Mouse (Mus musculus) Patski (cell line): ENCODE measurements around the gene Rbpj. TPM values are rescaled to one million over a fixed set of nuclear protein-coding genes. Genes with fewer than 3 reads are reported as not detected.

Experiments used
- ATAC-seq: fragments of 100-300 bp; one replicate; pipeline ENCODE4 v1.8.0; 2021
- CTCF ChIA-PET: fragments of 350-600 bp; sonication (Branson Sonifier 250); formaldehyde crosslinking; loops from one replicate; lab custom pipeline; 2022; ENCODE audit warnings: inconsistent platforms; lab: Charles Lee
- POLR2A ChIA-PET: fragments of 350-600 bp; sonication (Branson Sonifier 250); formaldehyde crosslinking; loops from one replicate; lab custom pipeline; 2022; ENCODE audit warnings: antibody characterized with exemption, inconsistent platforms; lab: Charles Lee
- DNase-seq: peaks from one replicate; pipeline ENCODE4 v3.0.0-alpha.2; 2011; ENCODE audit warnings: low read depth, low spot score
- H3K27me3 ChIP-seq: fragments of 371-371 bp; one replicate; pipeline ENCODE4 v1.5.1; 2021
- CTCF ChIP-seq: fragments of 100-300 bp; IDR thresholded peaks from one replicate; pipeline ENCODE4 v1.5.1; 2021
- in situ Hi-C: fragments of 300-500 bp; cut with MboI; formaldehyde crosslinking; loops from 3 replicates; pipeline ENCODE4 v1.11.1; 2018; ENCODE audit warnings: low pct_unique_long_range_greater_than_20kb, mixed read lengths
- polyA plus RNA-seq: library from polyadenylated mRNA; unstranded; gene quantifications from one replicate; pipeline ENCODE4 v1.2.3, GENCODE M21; 2021

Gene Rbpj
- polyA plus RNA-seq, 1 experiment from 2014 or later = 64.2 TPM

- in situ Hi-C loops = no loop called here
- TF ChIP-seq CTCF = no peak
- DNase-seq (no peak), ATAC-seq (no peak)
- ChIA-PET CTCF (interaction anchor here (1.4 to 1.7 kb wide), 2 partner anchors 8 to 10 kb away, joined by 3 read pairs; no protein-coding TSS in a partner anchor), POLR2A (no interaction called here)
- H3K27me3 ChIP-seq = no peaks in the 10 kb centered on the region
These were observed 109.0 kb downstream of the Rbpj start for GRCm38 (mm10) chr5:53574883-53575442.

- in situ Hi-C loops = no loop called here
These were observed 111.4 kb downstream of the Rbpj start for GRCm38 (mm10) chr5:53577272-53577889.

GRCm38 (mm10) chr5:53584069-53584767 lies 118.3 kb downstream of the Rbpj start:
- in situ Hi-C loops = no loop called here
- CTCF ChIA-PET = interaction anchor here (1.4 kb wide), 1 partner anchor 10 kb away, joined by 3 read pairs; no protein-coding TSS in a partner anchor
- DNase-seq (no peak), ATAC-seq (no peak)
- POLR2A ChIA-PET = no interaction called here
- no peaks in the 10 kb centered on the region for H3K27me3 ChIP-seq
- TF ChIP-seq CTCF = no peak

More at GRCm38 (mm10) chr5:53577272-53577889, 111.4 kb downstream of the Rbpj start:
- ChIA-PET CTCF (interaction anchor here (1.5 kb wide), 1 partner anchor 10 kb away, joined by 5 read pairs; no protein-coding TSS in a partner anchor), POLR2A (no interaction called here)
- no peak for DNase-seq
- TF ChIP-seq CTCF = no peak
- no peak for ATAC-seq
- H3K27me3 ChIP-seq = no peaks in the 10 kb centered on the region

- no peak for TF ChIP-seq CTCF
- H3K27me3 ChIP-seq = no peaks in the 10 kb centered on the region
- ChIA-PET POLR2A (interaction anchor here (0.8 kb wide), 1 partner anchor 65 kb away, joined by 3 read pairs; no protein-coding TSS in a partner anchor), CTCF (interaction anchor here (0.9 to 2.2 kb wide), 8 partner anchors 10 to 233 kb away, joined by 3 to 9 read pairs (median 4); no protein-coding TSS in a partner anchor)
- peak; percentile 55 for DNase-seq
- in situ Hi-C loops = no loop called here
- peak; percentile 33 for ATAC-seq
These were observed 122.6 kb downstream of the Rbpj start for GRCm38 (mm10) chr5:53588421-53589171.

- DNase-seq = peak; percentile 87
- TF ChIP-seq CTCF = no peak
- CTCF ChIA-PET = interaction anchor here (0.9 to 2.2 kb wide), 8 partner anchors 9 to 210 kb away, joined by 3 to 9 read pairs (median 4); no protein-coding TSS in a partner anchor
- in situ Hi-C loops = no loop called here
- POLR2A ChIA-PET = interaction anchor here (0.6 to 1.0 kb wide), 3 partner anchors 10 to 126 kb away, joined by 3 read pairs; no protein-coding TSS in a partner anchor
- peak; percentile 81 for ATAC-seq
- H3K27me3 ChIP-seq = no peaks in the 10 kb centered on the region
These were observed 123.4 kb downstream of the Rbpj start for GRCm38 (mm10) chr5:53589172-53589960.

GRCm38 (mm10) chr5:53590179-53590765 lies 124.3 kb downstream of the Rbpj start:
- ATAC-seq (peak; percentile 76), DNase-seq (peak; percentile 97)
- CTCF ChIA-PET = interaction anchor here (0.9 to 2.2 kb wide), 4 partner anchors 8 to 205 kb away, joined by 3 to 9 read pairs (median 4); no protein-coding TSS in a partner anchor
- no peak for TF ChIP-seq CTCF
- H3K27me3 ChIP-seq = no peaks in the 10 kb centered on the region
- POLR2A ChIA-PET = interaction anchor here (0.6 to 1.0 kb wide), 3 partner anchors 40 to 127 kb away, joined by 3 to 5 read pairs (median 3); no protein-coding TSS in a partner anchor
- in situ Hi-C loops = loop anchor here (5.0 kb wide), 1 partner anchor 233 kb away; no protein-coding TSS in a partner anchor

GRCm38 (mm10) chr5:53590875-53591682 lies 125.1 kb downstream of the Rbpj start:
- DNase-seq (no peak), ATAC-seq (no peak)
- in situ Hi-C loops = loop anchor here (5.0 kb wide), 1 partner anchor 234 kb away; no protein-coding TSS in a partner anchor
- no peaks in the 10 kb centered on the region for H3K27me3 ChIP-seq
- ChIA-PET CTCF (no interaction called here), POLR2A (interaction anchor here (0.6 kb wide), 2 partner anchors 39 to 89 kb away, joined by 3 to 5 read pairs; no protein-coding TSS in a partner anchor)
- no peak for TF ChIP-seq CTCF

- in situ Hi-C loops = loop anchor here (5.0 kb wide), 1 partner anchor 234 kb away; no protein-coding TSS in a partner anchor
- no peak for TF ChIP-seq CTCF
- H3K27me3 ChIP-seq = no peaks in the 10 kb centered on the region
- ChIA-PET CTCF (interaction anchor here (0.7 to 1.0 kb wide), 2 partner anchors 122 to 257 kb away, joined by 3 read pairs; no protein-coding TSS in a partner anchor), POLR2A (interaction anchor here (1.3 kb wide), 1 partner anchor 13 kb away, joined by 3 read pairs; no protein-coding TSS in a partner anchor)
- no peak for DNase-seq
- ATAC-seq = no peak
These were observed 125.7 kb downstream of the Rbpj start for GRCm38 (mm10) chr5:53591683-53592050.
